Comparison of ENCODE assay signal across 11 mouse cellular contexts in genomic region chr13:30603936-30604335, GRCm38 (mm10). TPM values are rescaled to one million over a fixed set of nuclear protein-coding genes. Genes with fewer than 3 reads are reported as not detected.
DNase-seq lines count a peak whose midpoint lies in the region; ATAC-seq and TF ChIP-seq lines count a peak whose summit lies in the region.
"Had no signal": no experiment of that assay in that cellular context is flagged by ENCODE, and none has a peak within 500 bp of the region (broad histone marks: within the 10 kb centered on the region; RNA-seq: fewer than 3 reads in every experiment).

No protein-coding gene starts in this region.

- H3K4me3 ChIP-seq in heart, adult 2 months, result no peak overlapping the region
- no peak overlapping the region for H3K4me3 ChIP-seq in heart, embryonic 10.5 days
- H3K4me3 ChIP-seq in intestine, embryonic 15.5 days (replicated peaks), result no peak overlapping the region
- H3K4me3 ChIP-seq: erythroblast, embryonic 14.5 days; limb, embryonic 13.5 days; neural tube, embryonic 13.5 days had no signal

- no peak overlapping the region for H3K9ac ChIP-seq in heart, adult 2 months (ENCODE audit: low read depth, low read length)
- H3K9ac ChIP-seq in intestine, embryonic 15.5 days, result no peak overlapping the region
- H3K9ac ChIP-seq: limb, embryonic 13.5 days; neural tube, embryonic 13.5 days had no signal

- H3K36me3 ChIP-seq in heart, adult 2 months (ENCODE audit: control insufficient read depth, insufficient read depth, low read length), result no peaks in the 10 kb centered on the region
- H3K36me3 ChIP-seq in heart, embryonic 10.5 days, result no peaks in the 10 kb centered on the region
- no peaks in the 10 kb centered on the region for H3K36me3 ChIP-seq in intestine, embryonic 15.5 days
- H3K36me3 ChIP-seq: limb, embryonic 13.5 days; neural tube, embryonic 13.5 days had no signal

- no peak for TF ChIP-seq POLR2A in heart, adult 2 months (IDR thresholded peaks at IDR 0.05; ENCODE audit: insufficient read depth, low read depth, low read length)

- H3K9me3 ChIP-seq in heart, embryonic 10.5 days, result no peaks in the 10 kb centered on the region
- no peaks in the 10 kb centered on the region for H3K9me3 ChIP-seq in intestine, embryonic 15.5 days
- H3K9me3 ChIP-seq: limb, embryonic 13.5 days; neural tube, embryonic 13.5 days had no signal

- no peaks in the 10 kb centered on the region for H3K27me3 ChIP-seq in heart, adult 2 months (ENCODE audit: control insufficient read depth, insufficient read depth, low read length)
- H3K27me3 ChIP-seq in heart, embryonic 10.5 days (ENCODE audit: insufficient read depth, poor library complexity, severe bottlenecking), result no peaks in the 10 kb centered on the region
- H3K27me3 ChIP-seq in intestine, embryonic 15.5 days (replicated peaks), result no peaks in the 10 kb centered on the region
- H3K27me3 ChIP-seq: limb, embryonic 13.5 days; neural tube, embryonic 13.5 days had no signal

- H3K4me1 ChIP-seq in heart, adult 2 months (ENCODE audit: control insufficient read depth, insufficient read depth, low read length), result no peaks in the 10 kb centered on the region
- no peaks in the 10 kb centered on the region for H3K4me1 ChIP-seq in heart, embryonic 10.5 days
- H3K4me1 ChIP-seq in intestine, embryonic 15.5 days (replicated peaks), result no peaks in the 10 kb centered on the region
- H3K4me1 ChIP-seq: limb, embryonic 13.5 days; neural tube, embryonic 13.5 days had no signal

- ATAC-seq in monocyte, adult 5-6 weeks (replicated peaks; ENCODE audit: insufficient number of reproducible peaks, low FRiP score, low TSS enrichment, poor library complexity, severe bottlenecking), result 0 out of 2 replicates have a peak, but pooled peaks have one; percentile 40
- ATAC-seq in CD4-positive, CD25-positive, alpha-beta regulatory T cell, adult 4 months, result no peak
- ATAC-seq in intestine, embryonic 15.5 days, result no peak

- 0 out of 2 replicates have a peak, but pooled peaks have one; percentile 20 for TF ChIP-seq EP300 in heart, adult 2 months (IDR thresholded peaks at IDR 0.05; ENCODE audit: insufficient read depth, low read depth, low read length)

- H3K79me2 ChIP-seq in heart, adult 2 months (replicated peaks; ENCODE audit: control insufficient read depth, insufficient read depth, low read length), result no peaks in the 10 kb centered on the region

- no peak overlapping the region for H3K4me2 ChIP-seq in intestine, embryonic 15.5 days (replicated peaks)
- H3K4me2 ChIP-seq: limb, embryonic 13.5 days; neural tube, embryonic 13.5 days had no signal

- no peak overlapping the region for H3K27ac ChIP-seq in heart, adult 2 months
- H3K27ac ChIP-seq in heart, embryonic 10.5 days, result no peak overlapping the region
- no peak overlapping the region for H3K27ac ChIP-seq in intestine, embryonic 15.5 days
- H3K27ac ChIP-seq: limb, embryonic 13.5 days; neural tube, embryonic 13.5 days had no signal

- peak; percentile 26 to 28 for DNase-seq in heart, adult 2 months
- DNase-seq in heart, embryonic 10.5 days (ENCODE audit: low spot score), result no peak
- DNase-seq in adrenal gland, postnatal 14 days, result peak; percentile 13
- DNase-seq in heart, postnatal 10 days, result peak; percentile 36 to 38
- no peak for DNase-seq in spleen, postnatal 10 days (ENCODE audit: low spot score in 2 of 2)

- intact Hi-C loops in heart, adult 2 months (cut with DNase I), result loop anchor here (5.0 kb wide), 1 partner anchor 123 kb away; no protein-coding TSS in a partner anchor
- intact Hi-C loops in heart, postnatal 10 days (cut with DNase I), result loop anchor here (5.0 kb wide), 1 partner anchor 123 kb away; no protein-coding TSS in a partner anchor

- 26% methylated on average over 9 of the region's 9 CpGs for WGBS in heart, adult 2 months
- 41% methylated on average over 9 of the region's 9 CpGs for WGBS in heart, embryonic 10.5 days
- WGBS in intestine, embryonic 15.5 days, result 72% methylated on average over 9 of the region's 9 CpGs

- TF ChIP-seq CTCF in heart, adult 2 months (IDR thresholded peaks at IDR 0.05), result peak; percentile 63

RNA-seq across cellular contexts. Expression of gene Dusp22, which starts 55.9 kb away (rescaled TPM):
- 10 to 100 TPM; 18.6 to 21.2 TPM for total RNA-seq in heart, adult 2 months (2021)
- polyA plus RNA-seq in heart, adult 2 months (2012; rRNA removed), result 14.7 and 24.0 TPM in 2 replicates
- polyA plus RNA-seq in heart, embryonic 10.5 days (2016; fragmentation: Nextera tagmentation; extraction: Ambion mirVana), result 21.1 and 24.3 TPM in 2 replicates
- 33.9 and 39.1 TPM in 2 replicates for total RNA-seq in adrenal gland, postnatal 14 days (2021)
- total RNA-seq in heart, postnatal 10 days (2021), result 10 to 100 TPM; 21.6 to 22.3 TPM
- 37.6 to 46.2 TPM (median 42.1 TPM) in 3 replicates for total RNA-seq in monocyte, adult 5-6 weeks (2017)
- 1 to 10 TPM; 3.3 to 4.6 TPM for polyA plus RNA-seq in CD4-positive, CD25-positive, alpha-beta regulatory T cell, adult 4 months (2017; shearing (Covaris generic))
- 16.8 and 17.0 TPM in 2 replicates for polyA plus RNA-seq in intestine, embryonic 15.5 days (2015; fragmentation: Nextera tagmentation; extraction: Ambion mirVana)

RNA-seq across cellular contexts. Expression of gene Uqcrfs1, which starts 58.8 kb away (rescaled TPM):
- total RNA-seq in heart, adult 2 months (2021), result 1,000 to 10,000 TPM; 1,072 to 1,223 TPM
- 717 and 971 TPM in 2 replicates for polyA plus RNA-seq in heart, adult 2 months (2012; rRNA removed)
- polyA plus RNA-seq in heart, embryonic 10.5 days (2016; fragmentation: Nextera tagmentation; extraction: Ambion mirVana), result 381 and 511 TPM in 2 replicates
- total RNA-seq in adrenal gland, postnatal 14 days (2021), result 550 and 554 TPM in 2 replicates
- 100 to 1,000 TPM; 880 to 896 TPM for total RNA-seq in heart, postnatal 10 days (2021)
- total RNA-seq in monocyte, adult 5-6 weeks (2017), result 88.3 to 112 TPM (median 102 TPM) in 3 replicates
- 10 to 100 TPM; 93.1 to 99.9 TPM for polyA plus RNA-seq in CD4-positive, CD25-positive, alpha-beta regulatory T cell, adult 4 months (2017; shearing (Covaris generic))
- 363 and 366 TPM in 2 replicates for polyA plus RNA-seq in intestine, embryonic 15.5 days (2015; fragmentation: Nextera tagmentation; extraction: Ambion mirVana)

Comparison
In these comparisons a context has a peak if more than half of its experiments do, and no peak if none do; other contexts are left out.
1. DNase-seq: peak in heart, adult 2 months (2 of 2), adrenal gland, postnatal 14 days (single experiment) and heart, postnatal 10 days (2 of 2); none in heart, embryonic 10.5 days (single experiment) and spleen, postnatal 10 days (0 of 2).